Mouse (Mus musculus) neural tube, embryonic 14.5 days (tissue): ENCODE measurements around the gene Gart. TPM values are rescaled to one million over a fixed set of nuclear protein-coding genes. Genes with fewer than 3 reads are reported as not detected.

Experiments
- polyA plus RNA-seq: library from polyadenylated mRNA; unstranded; fragments of >200 nt; fragmentation: Nextera tagmentation; extraction: Ambion mirVana; gene quantifications from 2 replicates; pipeline ENCODE4 v1.2.1, GENCODE M21; 2014

Gene Gart
- polyA plus RNA-seq, 1 experiment from 2014 or later = 51.1 TPM

Other genes with a start within 250 kb of the Gart start
- 7.1 and 13.7 TPM in 2 replicates for gene Il10rb, start 240.8 kb downstream of the Gart start, polyA plus RNA-seq
- 48.3 and 52.6 TPM in 2 replicates for gene Ifnar1, start 161.7 kb downstream of the Gart start, polyA plus RNA-seq
- gene Ifngr2, start 99.9 kb downstream of the Gart start, polyA plus RNA-seq = 99.9 and 102 TPM in 2 replicates
- 113 and 118 TPM in 2 replicates for gene Tmem50b, start 49.2 kb downstream of the Gart start, polyA plus RNA-seq
- 5.2 and 6.2 TPM in 2 replicates for gene Dnajc28, start 27.9 kb downstream of the Gart start, polyA plus RNA-seq
- 156 and 164 TPM in 2 replicates for gene Son, start 554 bp upstream of the Gart start, polyA plus RNA-seq
- gene Donson, start 41.8 kb upstream of the Gart start, polyA plus RNA-seq = 23.3 and 28.5 TPM in 2 replicates
- 96.4 and 118 TPM in 2 replicates for gene Cryzl1, start 82.0 kb upstream of the Gart start, polyA plus RNA-seq
- gene Itsn1, start 82.3 kb upstream of the Gart start, polyA plus RNA-seq = 56.5 and 77.5 TPM in 2 replicates